Mouse (Mus musculus): ENCODE data around the gene Gm29133. TPM values are rescaled to one million over a fixed set of nuclear protein-coding genes. Genes with fewer than 3 reads are reported as not detected.

Gene Gm29133
- total RNA-seq, 2 experiments from 2014 or later = not detected

Other genes starting within 250 kb of the Gm29133 start
- 10 to 100 TPM; 17.5 to 21.9 TPM for gene Pdcd10, start 191.3 kb upstream of the Gm29133 start, total RNA-seq (2021)
- under 1 TPM; 0.42 to 0.53 TPM for gene Serpini1, start 190.7 kb upstream of the Gm29133 start, total RNA-seq (2021)
- 10 to 100 TPM; 22.9 to 31.1 TPM for gene Golim4, start 208.8 kb downstream of the Gm29133 start, total RNA-seq (2021)